Mouse (Mus musculus) Patski (cell line): ENCODE data around the gene Rab35. TPM values are rescaled to one million over a fixed set of nuclear protein-coding genes. Genes with fewer than 3 reads are reported as not detected.

Experiments used
- ATAC-seq: fragments of 100-300 bp; one replicate; pipeline ENCODE4 v1.8.0; 2021
- CTCF ChIA-PET: fragments of 350-600 bp; sonication (Branson Sonifier 250); formaldehyde crosslinking; loops from one replicate; lab custom pipeline; 2022; ENCODE audit warnings: inconsistent platforms; lab: Charles Lee
- POLR2A ChIA-PET: fragments of 350-600 bp; sonication (Branson Sonifier 250); formaldehyde crosslinking; loops from one replicate; lab custom pipeline; 2022; ENCODE audit warnings: antibody characterized with exemption, inconsistent platforms; lab: Charles Lee
- DNase-seq: peaks from one replicate; pipeline ENCODE4 v3.0.0-alpha.2; 2011; ENCODE audit warnings: low read depth, low spot score
- H3K27me3 ChIP-seq: fragments of 371-371 bp; one replicate; pipeline ENCODE4 v1.5.1; 2021
- CTCF ChIP-seq: fragments of 100-300 bp; IDR thresholded peaks from one replicate; pipeline ENCODE4 v1.5.1; 2021
- in situ Hi-C: fragments of 300-500 bp; cut with MboI; formaldehyde crosslinking; loops from 3 replicates; pipeline ENCODE4 v1.11.1; 2018; ENCODE audit warnings: low pct_unique_long_range_greater_than_20kb, mixed read lengths
- polyA plus RNA-seq: library from polyadenylated mRNA; unstranded; gene quantifications from one replicate; pipeline ENCODE4 v1.2.3, GENCODE M21; 2021

Gene Rab35
- polyA plus RNA-seq = 107 TPM

- peak; percentile 38 for DNase-seq
- CTCF ChIA-PET = interaction anchor here (1.3 kb wide), 1 partner anchor 16 kb away, joined by 4 read pairs; no protein-coding TSS in a partner anchor
- POLR2A ChIA-PET = interaction anchor here (0.6 to 1.9 kb wide), 10 partner anchors 9 to 151 kb away, joined by 3 to 7 read pairs (median 4); partner anchors contain the start of gene Bicdl1
Observed at GRCm38 (mm10) chr5:115631505-115632357, at the start of gene Rab35. Rab35 (plus strand) TSS chr5:115631908.

DNA sequence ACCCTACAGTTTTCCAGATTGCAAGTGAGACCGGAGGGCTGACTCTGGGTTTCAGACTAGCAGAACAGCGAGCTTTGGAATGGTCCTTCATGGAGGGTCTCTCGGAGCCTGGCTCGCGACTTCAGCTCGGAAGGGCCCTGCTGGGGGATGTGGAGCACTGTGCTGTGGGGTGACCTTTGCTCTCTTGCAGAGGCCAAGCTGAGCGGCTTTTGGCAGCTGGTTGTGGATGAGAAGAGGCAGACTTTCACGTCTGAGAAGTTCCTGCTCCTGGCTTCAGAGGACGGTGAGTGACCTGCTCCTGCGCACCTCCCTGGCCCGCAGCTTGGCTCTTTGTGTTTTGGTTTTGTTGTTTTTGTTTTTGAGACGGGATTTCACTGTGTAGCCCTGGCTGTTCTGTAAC lies 46.1 kb upstream of the Rab35 start:
- no peak for TF ChIP-seq CTCF
- no peaks in the 10 kb centered on the region for H3K27me3 ChIP-seq
- no peak for ATAC-seq
- ChIA-PET CTCF (interaction anchor here (0.8 kb wide), 1 partner anchor 28 kb away, joined by 3 read pairs; no protein-coding TSS in a partner anchor), POLR2A (interaction anchor here (1.0 to 1.2 kb wide), 2 partner anchors 12 to 78 kb away, joined by 5 read pairs; no protein-coding TSS in a partner anchor)
- DNase-seq = no peak
- in situ Hi-C loops = no loop called here

More at GRCm38 (mm10) chr5:115631505-115632357, at the start of gene Rab35:
- peak; percentile 73 for ATAC-seq
- no peak for TF ChIP-seq CTCF
- no peaks in the 10 kb centered on the region for H3K27me3 ChIP-seq
- in situ Hi-C loops = no loop called here

DNA sequence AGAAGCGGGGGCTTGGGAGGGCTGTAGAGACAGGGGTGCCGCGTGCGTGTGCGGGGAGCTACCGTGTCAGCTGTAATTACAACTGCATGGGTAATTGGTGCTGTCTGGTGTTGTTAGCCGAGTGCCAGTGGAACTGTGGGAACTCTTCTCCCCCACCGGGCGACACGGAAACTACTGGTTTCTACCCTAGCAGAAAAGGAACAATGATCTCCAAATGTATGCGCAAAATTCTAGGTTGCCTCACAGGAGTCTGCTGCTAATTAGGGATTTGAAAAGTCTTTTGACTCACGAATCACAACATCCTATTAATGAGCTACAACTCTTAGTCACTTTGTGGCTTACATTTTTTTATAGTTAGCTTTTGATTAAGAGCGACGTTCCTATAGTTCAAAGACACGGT lies 45.5 kb upstream of the Rab35 start:
- in situ Hi-C loops = no loop called here
- POLR2A ChIA-PET = interaction anchor here (0.6 to 1.2 kb wide), 4 partner anchors 11 to 79 kb away, joined by 3 to 5 read pairs (median 5); no protein-coding TSS in a partner anchor
- TF ChIP-seq CTCF = no peak
- CTCF ChIA-PET = interaction anchor here (0.8 to 1.1 kb wide), 4 partner anchors 12 to 79 kb away, joined by 3 to 4 read pairs (median 3); no protein-coding TSS in a partner anchor
- no peak for ATAC-seq
- H3K27me3 ChIP-seq = no peaks in the 10 kb centered on the region
- peak; percentile 60 for DNase-seq

DNA sequence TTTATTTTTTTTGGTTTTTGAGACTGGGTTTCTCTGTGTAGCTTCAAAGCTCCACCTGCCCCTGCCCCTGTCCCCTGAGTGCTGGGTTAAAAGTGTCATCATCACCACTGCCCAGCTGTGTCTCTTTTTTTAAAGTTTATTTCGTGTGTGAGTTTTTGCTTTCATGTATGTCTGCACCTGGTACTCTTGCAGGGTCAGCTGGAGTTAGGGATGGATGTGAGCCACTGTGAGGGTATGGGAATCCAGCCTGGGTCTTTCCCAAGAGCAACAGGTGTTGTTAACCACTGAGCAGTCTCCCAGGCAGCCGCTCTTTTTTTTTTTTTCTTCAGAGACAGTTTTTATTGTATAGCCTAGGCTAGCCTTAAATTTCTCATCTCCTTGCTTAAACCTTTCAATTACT lies 44.9 kb upstream of the Rab35 start:
- TF ChIP-seq CTCF = no peak
- ATAC-seq (no peak), DNase-seq (no peak)
- no peaks in the 10 kb centered on the region for H3K27me3 ChIP-seq
- in situ Hi-C loops = no loop called here
- CTCF ChIA-PET = interaction anchor here (1.1 kb wide), 3 partner anchors 11 to 80 kb away, joined by 3 to 4 read pairs (median 3); no protein-coding TSS in a partner anchor
- POLR2A ChIA-PET = interaction anchor here (0.6 to 1.2 kb wide), 3 partner anchors 11 to 62 kb away, joined by 3 to 5 read pairs (median 5); no protein-coding TSS in a partner anchor

- DNase-seq = no peak
- in situ Hi-C loops = no loop called here
- POLR2A ChIA-PET = no interaction called here
- ATAC-seq = no peak
- H3K27me3 ChIP-seq = no peaks in the 10 kb centered on the region
- TF ChIP-seq CTCF = no peak
- CTCF ChIA-PET = no interaction called here
Observed at GRCm38 (mm10) chr5:115591028-115591427, 40.7 kb upstream of the Rab35 start.

GRCm38 (mm10) chr5:115591506-115591905 lies 40.2 kb upstream of the Rab35 start:
- in situ Hi-C loops = no loop called here
- CTCF ChIA-PET = no interaction called here
- POLR2A ChIA-PET = no interaction called here
- no peak for TF ChIP-seq CTCF
- no peak for DNase-seq
- ATAC-seq = no peak
- H3K27me3 ChIP-seq = no peaks in the 10 kb centered on the region

- ATAC-seq = no peak
- CTCF ChIA-PET = interaction anchor here (0.6 to 2.6 kb wide), 3 partner anchors 11 to 26 kb away, joined by 3 to 8 read pairs (median 3); no protein-coding TSS in a partner anchor
- no peak for TF ChIP-seq CTCF
- POLR2A ChIA-PET = no interaction called here
- H3K27me3 ChIP-seq = no peaks in the 10 kb centered on the region
- in situ Hi-C loops = no loop called here
- DNase-seq = no peak
Observed at GRCm38 (mm10) chr5:115603561-115603960, 28.1 kb upstream of the Rab35 start.

- no peaks in the 10 kb centered on the region for H3K27me3 ChIP-seq
- ChIA-PET POLR2A (no interaction called here), CTCF (interaction anchor here (1.5 kb wide), 1 partner anchor 9 kb away, joined by 3 read pairs; no protein-coding TSS in a partner anchor)
- TF ChIP-seq CTCF = no peak
- DNase-seq = no peak
- no peak for ATAC-seq
- in situ Hi-C loops = no loop called here
Observed at GRCm38 (mm10) chr5:115611566-115611965, 20.1 kb upstream of the Rab35 start.

DNA sequence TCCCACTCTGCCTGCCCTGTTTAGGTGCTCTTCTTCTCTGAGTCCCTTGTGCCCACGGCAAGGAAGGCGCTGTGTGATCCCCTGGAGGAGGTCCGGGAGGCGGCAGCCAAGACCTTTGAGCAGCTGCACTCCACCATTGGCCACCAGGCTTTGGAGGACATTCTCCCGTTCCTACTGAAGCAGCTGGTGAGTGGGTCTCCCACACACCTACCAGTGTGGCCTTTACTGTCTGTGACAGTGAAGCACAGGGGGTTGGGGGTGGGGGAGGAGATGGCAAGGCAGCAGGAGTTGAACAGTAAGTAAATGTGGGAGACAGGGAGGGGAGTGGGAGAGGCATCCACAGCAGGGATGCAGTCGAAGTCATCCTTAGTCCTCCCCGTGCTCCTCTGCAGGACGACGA lies 18.4 kb upstream of the Rab35 start:
- no peak for TF ChIP-seq CTCF
- H3K27me3 ChIP-seq = no peaks in the 10 kb centered on the region
- ATAC-seq (no peak), DNase-seq (no peak)
- POLR2A ChIA-PET = interaction anchor here (0.9 to 1.9 kb wide), 2 partner anchors 25 to 37 kb away, joined by 3 to 7 read pairs; no protein-coding TSS in a partner anchor
- CTCF ChIA-PET = interaction anchor here (0.9 kb wide), 1 partner anchor 17 kb away, joined by 4 read pairs; no protein-coding TSS in a partner anchor
- in situ Hi-C loops = no loop called here

DNA sequence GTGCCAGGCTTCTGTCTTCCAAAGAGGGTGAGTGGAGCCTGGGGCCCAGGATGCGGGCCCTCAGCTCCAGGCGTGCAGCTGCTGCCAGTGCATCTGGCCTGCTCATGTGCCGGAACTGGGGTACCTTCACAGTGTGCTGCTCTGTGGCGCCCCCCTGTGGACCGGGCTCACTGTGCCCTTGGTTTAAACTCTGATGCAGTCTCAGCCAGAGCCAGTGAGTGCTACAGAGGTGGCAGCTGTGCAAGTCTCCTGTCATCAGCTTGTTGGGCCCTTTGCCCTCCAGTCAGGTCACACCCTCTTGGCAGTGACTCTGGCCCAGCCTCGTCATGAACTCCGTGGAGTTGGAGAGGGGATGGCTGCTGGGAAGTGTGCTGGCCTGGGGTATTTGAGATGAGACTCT lies 16.8 kb upstream of the Rab35 start:
- ChIA-PET POLR2A (interaction anchor here (1.1 to 1.4 kb wide), 2 partner anchors 9 to 18 kb away, joined by 3 to 4 read pairs; no protein-coding TSS in a partner anchor), CTCF (interaction anchor here (0.8 to 2.0 kb wide), 7 partner anchors 12 to 122 kb away, joined by 3 to 8 read pairs (median 4); partner anchors contain the start of gene Rab35)
- in situ Hi-C loops = no loop called here
- DNase-seq = no peak
- no peak for ATAC-seq
- no peak for TF ChIP-seq CTCF
- no peaks in the 10 kb centered on the region for H3K27me3 ChIP-seq
